Mouse (Mus musculus) gastrocnemius, postnatal 4 days (tissue): Measurements from ENCODE around the gene Fam114a1. TPM values are rescaled to one million over a fixed set of nuclear protein-coding genes. Genes with fewer than 3 reads are reported as not detected.

Experiments
- DNase-seq, 2 experiments: peaks; one replicate each; pipeline ENCODE4 v3.0.0; 2021 to 2022; ENCODE audit warnings: low spot score in 2 of 2, mixed read lengths in 2 of 2
- long read RNA-seq, 2 experiments: library from polyadenylated mRNA; stranded (forward); transcript quantifications; one replicate each; pipeline ENCODE4 v2.0.0; 2021
- total RNA-seq, 2 experiments: library from RNA; stranded (reverse); gene quantifications; 2 replicates each; pipeline ENCODE4 v1.2.3; 2021

The Fam114a1 gene
- total RNA-seq, result 10 to 100 TPM; 63.3 to 71.7 TPM
- long read RNA-seq, experiment 1, transcript Fam114a1-201 (14 exons, 2,938 nt), result major isoform, 26 of 39 reads
- long read RNA-seq, experiment 1, partial matches to known transcripts, result 5 of 39 reads
- long read RNA-seq, experiment 1, other reads (novel, unspliced or antisense), result 8 of 39 reads
- long read RNA-seq, experiment 2, transcript Fam114a1-201 (14 exons, 2,938 nt), result major isoform, 25 of 33 reads
- long read RNA-seq, experiment 2, partial matches to known transcripts, result 7 of 33 reads
- long read RNA-seq, experiment 2, other reads (novel, unspliced or antisense), result 1 of 33 reads

DNA sequence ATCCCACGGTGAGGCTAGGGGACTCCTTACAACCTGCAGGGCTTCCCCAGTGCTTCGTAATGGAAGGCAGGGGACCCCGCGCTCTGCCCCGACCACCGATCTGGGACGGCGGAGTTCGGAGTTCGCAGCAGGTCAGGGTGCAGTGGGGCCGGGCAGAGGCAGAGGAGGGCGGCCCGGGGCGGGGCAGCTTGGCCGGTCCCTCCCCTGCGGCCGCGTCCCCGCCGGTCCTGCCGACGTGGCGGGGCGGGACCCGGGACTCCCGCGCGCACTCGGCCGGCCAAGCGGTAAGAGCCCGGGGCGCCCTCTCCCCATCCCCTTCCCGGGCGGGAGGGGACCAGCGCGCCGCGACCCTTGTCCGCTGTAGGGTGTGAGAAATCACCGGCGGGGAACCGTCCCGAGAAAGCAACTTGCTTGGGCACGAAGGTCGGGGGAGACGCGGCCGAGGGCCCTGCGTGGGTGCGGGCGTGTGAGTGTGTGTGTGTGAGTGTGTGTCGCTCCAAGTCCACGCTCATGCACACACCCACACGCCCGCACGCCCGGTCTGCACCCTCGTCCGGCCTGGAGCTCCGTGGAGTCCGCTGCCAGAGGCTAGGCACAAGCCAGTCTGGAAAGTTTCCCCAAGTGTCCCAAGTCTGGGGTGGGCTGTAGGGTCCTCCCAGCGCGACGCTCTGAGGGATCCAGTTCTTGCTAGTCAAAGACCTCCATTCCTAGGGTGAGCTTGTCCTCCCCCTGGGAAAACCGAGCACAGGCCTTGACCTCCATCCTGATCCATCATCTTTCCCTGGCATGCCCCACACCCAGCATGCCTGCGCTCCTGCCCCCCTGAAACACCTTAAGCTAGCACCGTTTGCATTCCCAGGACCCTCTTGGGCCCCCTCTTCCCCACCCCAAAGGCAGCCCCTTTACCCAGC is at the start of gene Fam114a1:
TSS of gene Fam114a1 (plus strand) at position 211 of the 911 bp plus-strand sequence.
- DNase-seq, result peak; percentile 77 to 84

DNA sequence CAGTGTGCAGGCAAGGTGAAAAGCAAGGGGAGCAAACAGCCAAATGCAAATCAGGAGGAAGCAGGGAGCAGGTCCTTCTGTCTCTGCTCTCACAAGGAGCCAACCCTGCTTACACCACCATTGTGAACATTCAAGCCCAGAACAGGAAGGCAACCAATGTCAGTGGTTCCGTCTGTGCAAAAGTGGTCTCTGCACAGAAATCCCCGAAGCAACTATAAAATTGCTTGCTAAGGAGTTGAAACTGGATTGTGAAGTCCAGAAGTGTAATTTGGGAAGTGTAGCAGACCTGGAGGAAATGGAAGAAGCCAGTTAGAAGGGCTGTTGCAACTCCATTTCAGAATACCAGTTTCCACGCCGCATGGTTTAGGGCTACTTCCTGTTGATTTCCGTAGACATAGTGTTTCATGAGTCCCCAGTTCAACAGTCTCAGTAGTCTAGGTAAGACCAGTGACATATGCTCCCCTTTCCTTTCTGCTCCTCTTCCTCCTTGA is 46.9 kb upstream of the Fam114a1 start:
- no peak for DNase-seq

DNA sequence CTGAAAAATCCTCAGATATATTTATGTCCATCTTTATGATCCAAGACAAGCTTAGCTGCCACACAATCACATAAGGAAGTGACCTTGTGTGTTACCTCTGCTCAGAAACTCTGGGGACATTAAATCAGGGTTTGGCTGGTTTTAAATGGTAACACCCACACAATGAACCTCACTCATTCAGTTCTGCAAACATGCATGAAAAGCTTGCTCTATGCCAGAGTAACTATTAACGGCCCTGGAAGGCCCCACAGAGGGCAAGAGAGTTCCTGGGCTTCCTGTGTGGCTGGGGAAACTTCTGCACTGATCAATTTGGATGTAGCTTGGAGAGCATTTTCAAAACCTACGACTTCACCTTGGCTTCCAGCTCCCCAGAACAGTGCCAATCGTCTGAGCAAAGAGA is 37.7 kb upstream of the Fam114a1 start:
- no peak for DNase-seq

DNA sequence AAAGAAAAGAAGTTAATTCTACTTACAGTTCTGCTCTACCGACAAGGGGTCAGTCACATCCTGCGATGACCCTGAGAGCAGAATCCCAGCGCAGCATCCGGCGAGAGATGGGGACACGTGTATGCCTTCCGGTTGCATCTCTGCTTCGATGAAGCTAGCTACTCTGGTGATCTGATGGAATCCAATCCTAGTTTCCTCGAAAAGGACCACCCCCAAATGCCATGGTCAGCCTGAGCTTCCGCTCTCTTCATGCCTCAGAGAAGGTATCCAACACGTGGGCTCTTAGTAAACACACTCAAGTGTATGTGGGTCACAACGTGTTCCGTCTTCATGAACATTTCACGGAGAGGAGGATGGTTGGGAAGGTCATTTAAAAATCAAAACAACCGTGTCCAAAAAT is 37.1 kb upstream of the Fam114a1 start:
- DNase-seq, result no peak

DNA sequence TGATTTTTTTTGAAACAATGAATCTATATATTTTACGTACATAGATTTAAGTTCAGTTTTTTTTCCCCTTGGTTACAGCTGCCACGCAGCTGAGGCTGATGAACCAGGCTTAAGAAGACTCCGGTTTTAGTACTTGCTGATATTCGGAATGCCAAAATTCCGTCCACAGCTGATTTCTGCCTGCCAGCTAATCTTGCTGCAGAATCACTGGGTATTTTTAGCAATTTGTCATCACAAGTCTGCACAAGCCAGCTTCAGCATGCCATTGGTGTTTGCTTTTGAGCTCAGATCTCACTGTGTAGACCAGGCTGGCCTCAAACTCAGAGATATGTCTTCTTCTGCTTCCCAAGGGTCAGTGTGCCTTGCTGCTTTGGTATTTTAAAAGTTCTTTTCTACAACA is 18.4 kb upstream of the Fam114a1 start:
- no peak for DNase-seq

DNA sequence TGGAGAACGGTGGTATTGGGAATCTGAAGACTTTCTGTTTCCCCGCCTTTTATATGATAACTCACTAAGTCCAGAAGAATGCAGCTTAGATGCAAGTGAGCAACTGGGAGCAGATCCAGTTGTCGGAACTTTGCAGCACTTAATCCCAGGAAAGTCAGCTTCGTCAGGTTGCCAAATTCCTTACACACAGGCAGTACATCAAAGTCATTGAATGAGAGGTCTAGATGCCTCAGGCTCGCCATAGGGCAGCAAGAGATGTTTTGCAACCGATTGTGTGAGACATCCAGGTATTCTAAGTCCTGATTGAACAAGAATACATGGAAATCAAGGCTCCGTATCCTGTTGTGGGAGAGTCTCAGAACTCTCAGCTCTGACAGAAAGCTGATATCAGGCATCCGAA is 14.9 kb upstream of the Fam114a1 start:
- no peak for DNase-seq

DNA sequence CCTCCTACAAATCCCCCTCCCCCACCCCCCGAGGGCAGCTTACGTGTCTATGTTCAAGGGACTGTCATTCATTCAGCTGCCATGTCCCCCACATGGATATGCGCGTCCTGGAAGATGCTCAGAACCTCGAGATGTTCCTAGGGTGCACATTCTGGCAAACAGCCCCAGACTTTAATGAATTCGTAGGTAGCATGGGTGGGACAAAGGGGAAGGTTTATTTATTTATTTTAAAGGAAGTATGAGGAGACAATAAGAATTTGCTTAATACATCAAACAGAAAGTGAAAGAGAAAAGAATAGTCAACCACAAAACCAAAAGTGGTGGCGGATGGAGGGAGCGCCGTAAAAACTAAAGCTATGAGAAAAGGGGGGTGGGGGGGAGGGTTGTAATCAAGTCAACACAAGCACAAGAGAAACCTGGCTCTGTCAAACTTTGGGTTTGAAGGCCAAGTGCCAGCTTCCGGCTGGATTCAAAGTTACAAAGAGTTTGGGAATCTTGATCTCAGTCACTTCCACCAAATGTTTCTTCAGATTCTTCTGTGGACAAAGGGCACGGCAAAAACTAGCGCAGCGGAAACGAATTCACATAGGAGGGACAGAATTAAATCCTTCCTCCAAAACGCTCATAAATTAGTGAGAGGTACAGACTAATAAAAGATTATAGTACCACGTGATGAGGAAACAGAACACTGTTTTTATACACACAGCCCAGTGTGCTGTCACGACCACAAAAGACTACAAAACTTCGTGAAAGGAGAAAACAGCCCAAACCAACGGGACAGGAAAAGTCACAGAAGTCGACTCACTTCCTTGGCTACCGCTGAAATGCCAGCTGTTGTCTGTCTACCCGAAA is 10.7 kb upstream of the Fam114a1 start:
- DNase-seq, result no peak

DNA sequence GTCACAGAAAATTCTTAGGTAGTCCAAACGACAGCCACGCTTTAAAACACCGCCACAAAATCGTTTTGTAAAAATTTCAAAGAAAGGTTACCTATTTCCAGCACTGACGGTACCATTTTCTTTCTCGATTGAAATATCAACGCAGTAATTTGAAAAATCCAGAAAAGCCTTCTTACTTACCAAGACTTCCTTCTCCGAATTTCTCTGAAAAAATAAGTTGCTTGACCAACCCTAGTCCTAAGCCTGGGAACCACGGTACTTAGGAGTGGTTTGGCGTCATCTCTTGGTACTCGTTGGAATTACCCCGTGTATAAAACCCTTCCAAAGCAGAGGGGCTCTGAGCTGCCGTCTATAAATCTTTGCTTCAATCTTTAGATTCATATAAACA is 10.0 kb upstream of the Fam114a1 start, which contains the start of gene Tlr6:
TSS of gene Tlr6 (minus strand) at position 255 of the 388 bp plus-strand sequence.
- peak in 1 of 2 experiments; percentile 44 for DNase-seq

DNA sequence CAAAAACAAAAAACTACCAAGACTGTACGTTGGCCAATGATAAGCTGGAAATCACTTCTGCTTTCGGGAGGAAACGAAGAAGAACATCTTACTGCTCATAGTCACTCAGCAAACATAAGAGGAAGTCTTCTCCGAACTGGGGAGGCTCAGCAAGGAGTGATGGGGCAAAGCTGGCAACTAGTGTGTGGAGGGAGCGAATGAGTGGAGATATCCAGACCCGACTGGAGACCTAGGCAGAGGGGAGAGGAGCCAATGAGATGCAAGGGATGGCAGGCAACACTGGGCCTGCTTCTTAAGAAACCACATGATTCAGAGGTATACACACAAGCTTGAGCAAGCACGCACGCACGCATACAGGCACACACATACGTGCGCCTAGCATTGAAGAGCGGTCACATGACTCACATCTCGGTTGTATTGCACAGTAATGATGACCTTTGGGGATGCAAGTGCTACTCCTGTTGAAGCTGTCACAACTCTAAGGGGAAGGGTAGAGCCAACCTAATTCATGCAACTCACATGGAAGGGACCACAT is 8.9 kb upstream of the Fam114a1 start:
- no peak for DNase-seq

DNA sequence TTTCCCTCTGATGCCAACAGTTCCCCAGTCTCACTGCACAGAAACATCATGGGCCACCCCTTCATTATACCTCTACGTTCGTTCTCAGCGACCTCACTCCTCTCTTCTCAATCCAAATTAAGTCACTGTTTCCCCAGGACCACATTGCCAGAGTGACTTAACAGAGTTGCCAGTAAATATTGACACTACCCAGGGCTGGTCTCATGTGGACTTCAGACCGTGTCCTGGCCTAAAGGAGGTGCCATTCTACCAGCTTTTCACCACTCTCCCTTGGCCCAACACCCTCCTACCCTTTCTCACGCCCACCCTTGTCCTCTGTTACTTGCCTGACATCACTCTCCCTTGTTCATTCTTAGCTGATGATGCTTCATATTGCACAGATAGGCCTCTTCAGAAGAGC is 6.6 kb upstream of the Fam114a1 start:
- no peak for DNase-seq

DNA sequence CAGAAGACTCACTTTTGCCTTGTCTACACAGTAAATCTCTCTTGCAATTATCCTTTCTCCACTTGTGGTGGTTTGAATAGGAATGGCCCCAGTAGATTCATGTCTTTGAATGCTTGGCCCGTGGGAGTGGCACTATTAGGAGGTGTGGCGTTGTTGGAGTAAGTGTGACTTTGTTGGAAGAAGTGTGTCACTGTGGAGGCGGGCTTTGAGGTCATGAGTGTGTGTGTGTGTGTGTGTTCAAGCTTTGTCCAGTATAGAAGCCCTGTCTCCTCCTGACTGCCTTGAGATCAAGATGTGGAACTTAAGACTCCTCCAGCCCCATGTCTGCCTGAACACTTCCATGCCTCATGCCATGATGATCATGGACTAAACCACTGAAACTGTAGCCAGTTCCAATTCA is 6.1 kb upstream of the Fam114a1 start:
- no peak for DNase-seq

DNA sequence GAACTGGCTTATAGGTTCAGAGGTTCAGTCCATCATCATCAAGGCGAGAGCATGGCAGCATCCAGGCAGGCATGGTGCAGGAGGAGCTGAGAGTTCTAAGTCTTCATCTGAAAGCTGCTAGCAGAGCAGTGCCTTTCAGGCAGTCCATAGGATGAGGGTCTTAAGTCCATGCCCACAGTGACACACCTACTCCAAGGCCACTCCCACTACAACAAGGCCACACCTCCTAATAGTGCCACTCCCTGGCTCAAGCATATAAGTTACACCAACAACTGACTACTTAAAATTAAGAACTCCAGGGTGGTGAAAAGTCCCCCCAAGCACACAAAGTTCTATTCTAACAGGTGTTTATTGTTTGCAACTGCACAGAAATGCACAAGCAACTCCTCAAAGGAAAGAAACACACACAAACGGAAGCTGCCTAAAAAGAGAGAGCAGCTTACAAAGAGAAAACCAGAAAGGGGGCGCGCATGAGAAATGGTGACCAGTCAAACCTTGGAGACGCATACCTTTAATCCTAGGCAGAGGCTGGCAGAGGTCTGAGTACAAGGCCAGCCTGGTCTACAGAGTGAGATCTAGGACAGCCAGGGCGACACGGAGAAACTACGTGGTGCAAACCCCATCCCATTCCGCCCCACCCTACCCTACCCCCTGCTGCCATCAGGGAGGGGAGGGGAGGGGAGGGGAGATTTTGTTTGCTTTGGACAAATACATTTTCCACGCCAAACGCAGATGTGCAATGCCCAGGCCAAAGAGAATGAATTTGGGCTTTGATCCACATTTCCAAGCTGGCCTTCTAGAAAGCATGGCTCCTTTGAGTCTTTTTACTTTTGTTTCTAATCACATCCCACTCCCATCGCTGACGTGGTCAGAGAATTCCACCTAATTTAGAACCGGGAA is 660 bp upstream of the Fam114a1 start:
- peak in 1 of 2 experiments; percentile 15 for DNase-seq

DNA sequence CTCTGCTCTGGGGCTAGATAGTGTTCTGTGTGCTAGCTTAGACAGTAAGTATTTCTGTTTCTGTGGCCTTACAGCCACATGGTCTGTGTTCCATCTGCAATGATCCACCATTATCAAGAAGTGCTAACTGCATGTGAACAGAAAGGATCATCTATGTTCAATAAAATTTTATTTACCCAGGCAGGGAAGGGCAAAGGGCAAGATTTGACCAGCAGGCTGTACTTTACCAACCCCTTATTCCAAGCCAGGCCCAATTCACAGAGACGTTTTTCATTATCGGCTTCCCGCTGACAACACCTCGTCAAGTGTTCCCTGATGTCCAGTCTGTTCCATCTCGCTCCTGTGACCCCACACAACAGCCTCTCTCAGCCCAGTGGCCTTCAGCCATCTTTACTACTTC is 5.2 kb downstream of the Fam114a1 start:
- no peak for DNase-seq

DNA sequence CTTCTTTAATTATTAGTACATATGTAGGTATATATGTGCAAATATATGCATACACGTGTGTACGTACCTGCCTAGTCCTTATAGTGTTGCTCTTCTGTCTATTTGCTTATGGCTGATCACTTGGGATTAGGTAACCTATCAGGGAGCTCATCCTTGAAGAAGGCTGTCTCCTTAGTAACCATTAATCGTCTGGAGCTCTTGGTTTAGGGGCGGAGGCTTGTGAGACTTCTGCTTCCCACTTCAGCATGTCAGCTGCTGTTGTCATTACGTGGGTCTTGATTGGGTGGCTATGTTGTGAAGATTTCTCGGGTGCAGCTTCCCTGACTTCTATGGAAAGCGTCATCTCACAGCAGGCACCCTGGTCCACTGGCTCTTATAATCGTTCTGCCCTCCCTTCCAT is 7.3 kb downstream of the Fam114a1 start:
- DNase-seq, result no peak

DNA sequence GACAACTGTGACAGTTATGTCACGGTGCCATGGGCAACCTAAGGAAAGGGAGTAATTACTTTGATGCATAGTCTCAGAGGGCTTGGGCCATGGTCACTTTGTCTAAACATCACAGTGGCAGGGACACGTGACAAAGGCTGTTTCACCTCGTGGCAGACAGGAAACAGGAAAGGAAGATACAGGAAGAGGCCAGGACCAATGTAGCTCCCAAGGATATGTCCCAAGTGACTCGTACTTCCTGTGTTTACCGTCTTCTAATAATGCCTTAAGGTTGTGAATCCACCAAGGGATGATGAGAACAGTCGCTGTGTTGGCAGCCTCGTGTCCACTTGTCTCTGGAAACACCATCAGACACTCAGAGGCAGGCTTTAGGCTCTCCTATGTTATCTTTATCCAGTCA is 16.1 kb downstream of the Fam114a1 start:
- DNase-seq, result no peak

DNA sequence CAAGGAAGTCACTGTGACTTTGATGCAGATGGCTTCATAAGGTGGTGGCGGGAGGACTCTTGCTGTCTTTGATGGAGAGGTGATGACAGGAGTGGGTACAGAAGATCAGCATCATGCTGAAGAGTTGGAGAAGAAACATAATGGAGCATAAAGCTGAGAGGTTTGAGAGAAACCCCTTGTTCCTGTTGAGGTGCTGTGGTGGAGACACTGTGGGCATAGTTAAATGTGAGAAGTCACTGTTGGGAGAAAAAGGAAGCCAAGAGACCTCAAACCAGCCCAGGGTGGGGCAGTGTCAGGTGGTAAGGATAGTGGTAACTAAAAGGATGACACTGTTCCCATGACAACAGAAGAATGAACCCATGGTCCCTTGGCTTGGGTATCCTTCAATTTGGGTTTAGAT is 20.1 kb downstream of the Fam114a1 start:
- no peak for DNase-seq

DNA sequence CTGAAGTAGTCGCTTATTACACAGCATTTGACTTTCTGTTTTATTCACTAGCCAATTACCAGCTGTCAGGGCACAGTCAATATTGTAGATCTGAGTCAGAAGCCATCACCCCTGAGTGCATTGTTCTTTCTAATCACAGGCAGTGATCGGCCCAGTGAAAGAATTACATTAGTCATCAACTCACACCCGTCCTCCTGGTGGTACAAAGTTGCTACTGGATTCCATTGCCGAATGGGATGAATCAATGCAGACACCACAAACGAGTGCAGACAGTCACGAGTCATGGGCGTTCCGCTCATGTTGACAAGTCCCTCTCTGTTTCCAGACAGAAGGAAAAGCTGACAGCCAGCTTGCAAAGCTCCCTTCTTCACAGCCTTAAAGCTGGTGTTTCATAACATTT is 22.7 kb downstream of the Fam114a1 start:
- no peak for DNase-seq

DNA sequence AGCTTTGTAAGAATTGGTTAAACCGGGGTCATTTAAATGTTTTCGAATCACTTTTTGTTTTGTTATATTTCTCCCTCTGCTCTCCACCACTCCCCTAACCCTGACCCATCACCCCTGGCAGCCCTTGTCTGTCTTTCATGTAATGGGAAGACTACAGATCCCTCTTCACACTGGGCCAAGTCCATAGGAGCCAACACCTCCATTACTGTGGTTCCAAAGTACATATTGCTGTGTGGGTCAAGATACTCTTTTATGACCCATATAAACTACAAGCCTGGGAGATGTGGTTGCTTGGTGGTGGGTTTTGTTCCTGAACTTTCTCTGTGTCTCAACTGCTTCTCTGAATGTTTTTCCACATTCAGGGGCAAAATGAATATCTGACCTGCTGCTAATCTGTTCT is 25.5 kb downstream of the Fam114a1 start:
- DNase-seq, result no peak

DNA sequence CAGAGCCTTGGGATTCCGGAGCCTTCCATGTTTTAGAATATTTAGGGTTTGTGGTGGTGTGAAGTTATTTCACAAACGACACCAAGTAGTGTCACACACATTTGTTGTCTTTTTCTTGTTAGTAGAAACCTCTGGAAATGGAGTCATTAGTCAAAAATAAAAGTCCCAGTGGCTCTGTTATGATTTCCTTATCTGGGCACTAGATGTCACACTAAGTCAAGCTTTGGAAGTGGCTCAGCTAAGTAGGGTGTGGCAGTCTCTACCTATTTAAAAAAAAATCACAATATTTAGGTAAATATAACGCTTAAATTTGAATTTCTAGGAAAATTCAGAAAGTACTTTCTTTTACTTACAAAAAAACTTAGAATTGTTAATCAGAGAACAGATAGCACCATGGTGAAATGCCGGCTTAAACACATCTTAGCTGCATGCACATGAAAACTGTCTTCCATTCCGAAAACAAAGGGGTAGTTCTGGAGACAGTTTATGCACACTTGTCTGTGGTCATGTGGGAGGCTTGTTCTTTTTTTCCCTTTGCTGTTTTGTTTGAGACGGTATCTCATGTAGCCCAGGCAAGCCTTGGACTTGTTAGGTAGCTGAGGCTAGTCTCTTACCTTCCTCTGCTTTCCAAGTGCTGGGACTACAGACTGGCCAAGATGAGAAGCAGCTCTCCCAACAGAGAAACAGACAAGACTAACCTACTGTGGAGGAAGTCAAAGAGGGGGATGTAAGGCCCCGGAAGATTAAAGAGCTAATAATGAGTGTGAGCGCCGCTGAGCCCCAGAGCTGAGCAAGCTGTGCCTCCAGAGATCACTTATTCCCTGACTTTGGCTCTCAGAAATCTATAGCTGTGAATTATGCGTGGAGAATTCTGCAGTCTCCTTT is 33.3 kb downstream of the Fam114a1 start:
- no peak for DNase-seq
